Mouse (Mus musculus): Measurements from ENCODE around the gene Ppcs.
A peak's percentile ranks its signal among the peaks of the same experiment; 100 is the strongest.

The Ppcs gene

GRCm38 (mm10) chr4:119422294-119422964, at the start of gene Ppcs, which contains the start of gene Zmynd12:
Gene Ppcs (minus strand): TSS chr4:119422420.
Gene Zmynd12 (plus strand): TSS chr4:119422814.
- peak; percentile 86 to 92 for DNase-seq (ENCODE audit: low spot score in 2 of 2)

- DNase-seq (ENCODE audit: low spot score in 2 of 2) = peak in 1 of 2 experiments; percentile 14
These were observed 45.6 kb upstream of the Ppcs start for GRCm38 (mm10) chr4:119467720-119468380.

GRCm38 (mm10) chr4:119465841-119466240, 43.6 kb upstream of the Ppcs start:
- no peak for DNase-seq (ENCODE audit: low spot score in 2 of 2)

- no peak for DNase-seq (ENCODE audit: low spot score in 2 of 2)
These were observed 41.7 kb upstream of the Ppcs start for GRCm38 (mm10) chr4:119463756-119464419.

DNA sequence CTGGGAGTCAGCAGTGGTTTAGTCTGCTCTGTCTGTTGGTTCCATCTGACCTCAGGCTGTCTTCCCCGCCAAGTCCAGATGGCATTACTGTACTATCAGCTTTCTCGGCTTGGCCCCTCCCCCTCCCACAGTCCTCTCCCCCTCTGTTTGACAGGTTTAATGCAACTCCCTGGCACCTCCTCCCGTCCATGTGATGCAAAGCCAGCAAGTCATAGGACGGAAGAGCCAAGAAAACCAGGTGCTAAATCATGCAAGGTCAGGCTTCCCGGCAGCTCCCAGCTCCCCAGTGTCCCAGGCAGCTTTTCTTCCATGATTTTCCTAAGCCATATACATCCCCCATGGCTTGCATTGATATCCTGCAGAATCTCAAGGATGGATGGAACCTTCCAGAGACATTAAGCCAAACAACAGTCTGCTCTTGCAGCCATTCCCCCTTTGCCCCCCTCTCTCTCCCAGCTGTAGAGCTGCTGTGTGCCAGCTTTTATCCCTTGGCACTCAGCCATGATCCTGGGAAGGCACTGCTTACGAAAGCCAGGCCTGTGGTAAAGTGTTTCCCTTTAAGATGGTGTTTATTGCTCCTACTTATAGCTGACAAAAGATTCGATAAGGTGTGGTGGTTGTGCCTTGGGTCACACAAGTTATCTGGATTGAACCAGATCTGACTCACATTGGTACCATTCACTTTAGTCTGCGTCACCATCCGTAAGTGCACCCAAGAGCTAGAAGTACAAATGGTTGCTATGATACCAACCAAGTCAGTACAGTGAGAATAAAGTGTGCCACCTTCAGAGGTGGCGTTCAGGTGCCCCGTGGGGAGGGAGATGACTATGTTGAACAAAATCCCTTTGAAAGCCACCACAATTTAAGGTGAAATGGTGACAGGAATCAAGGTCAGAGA, 40.9 kb upstream of the Ppcs start:
- DNase-seq (ENCODE audit: low spot score in 2 of 2) = peak in 1 of 2 experiments; percentile 57

GRCm38 (mm10) chr4:119462457-119462856, 40.2 kb upstream of the Ppcs start:
- DNase-seq (ENCODE audit: low spot score in 2 of 2) = no peak

GRCm38 (mm10) chr4:119460728-119461141, 38.5 kb upstream of the Ppcs start:
- DNase-seq (ENCODE audit: low spot score in 2 of 2) = peak in 1 of 2 experiments; percentile 39

GRCm38 (mm10) chr4:119460296-119460695, 38.1 kb upstream of the Ppcs start:
- peak in 1 of 2 experiments; percentile 6 for DNase-seq (ENCODE audit: low spot score in 2 of 2)

- DNase-seq (ENCODE audit: low spot score in 2 of 2) = no peak
These were observed 31.3 kb upstream of the Ppcs start for GRCm38 (mm10) chr4:119453533-119453932.

DNA sequence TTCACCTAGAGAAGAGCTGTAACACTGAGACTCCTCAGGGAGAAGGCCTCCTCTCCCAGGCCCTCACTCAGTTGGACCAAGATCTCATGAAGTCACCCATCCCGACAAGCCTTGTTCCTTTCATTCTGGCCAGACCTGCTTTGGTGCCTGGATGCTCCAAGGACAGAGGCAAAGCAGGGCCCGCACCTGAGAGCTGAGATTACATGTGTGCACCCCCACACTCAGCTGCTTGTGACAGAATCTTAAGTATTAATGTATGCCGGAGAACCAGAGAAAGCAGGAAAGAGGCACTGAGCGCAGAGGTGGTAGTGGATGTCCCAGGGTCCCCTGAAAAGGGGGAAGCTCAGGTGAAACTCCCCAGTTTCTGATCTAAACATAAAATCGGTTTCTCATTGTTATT, 30.9 kb upstream of the Ppcs start:
- no peak for DNase-seq (ENCODE audit: low spot score in 2 of 2)

DNA sequence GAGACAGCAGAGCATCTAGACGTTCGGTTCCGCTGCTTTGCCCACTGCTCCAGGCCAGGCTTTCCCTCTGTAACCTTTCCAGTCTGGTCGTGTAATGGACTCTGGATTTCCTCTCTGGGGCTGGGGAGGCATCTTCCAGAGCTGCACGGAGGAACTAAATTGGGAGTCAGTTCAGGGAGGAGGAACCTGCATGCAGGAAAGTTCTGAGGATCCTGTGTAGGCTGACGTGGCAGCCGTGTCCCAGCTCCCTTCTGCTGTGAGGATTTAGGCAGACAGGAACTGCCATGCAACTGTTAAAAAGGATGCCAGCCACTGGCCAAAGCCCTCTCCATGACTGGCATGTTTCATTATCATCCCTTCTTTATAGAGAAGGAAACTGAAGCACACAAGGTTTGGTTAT, 28.2 kb upstream of the Ppcs start:
- no peak for DNase-seq (ENCODE audit: low spot score in 2 of 2)

DNA sequence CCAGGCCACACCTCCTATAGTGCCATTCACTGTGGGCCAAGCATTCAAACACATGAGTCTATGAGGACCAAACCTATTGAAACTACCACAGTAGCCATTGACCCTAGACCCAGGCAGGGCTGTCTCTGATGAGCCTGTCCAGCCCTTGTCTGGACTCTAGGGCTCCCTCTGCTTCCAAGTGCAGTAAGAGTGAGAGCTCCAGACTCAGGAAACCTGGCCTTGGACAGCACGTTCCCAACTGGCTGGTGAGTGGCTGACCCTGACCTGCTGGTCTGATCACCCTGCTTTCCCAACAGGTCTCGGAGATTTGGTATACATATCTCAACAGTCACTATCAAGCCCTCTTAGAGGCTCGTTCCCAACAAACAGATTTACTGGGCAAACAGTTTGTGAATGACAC, 25.6 kb upstream of the Ppcs start:
- DNase-seq (ENCODE audit: low spot score in 2 of 2) = no peak

- no peak for DNase-seq (ENCODE audit: low spot score in 2 of 2)
These were observed 25.0 kb upstream of the Ppcs start for GRCm38 (mm10) chr4:119447261-119447660.

GRCm38 (mm10) chr4:119442539-119442938, 20.3 kb upstream of the Ppcs start:
- no peak for DNase-seq (ENCODE audit: low spot score in 2 of 2)

DNA sequence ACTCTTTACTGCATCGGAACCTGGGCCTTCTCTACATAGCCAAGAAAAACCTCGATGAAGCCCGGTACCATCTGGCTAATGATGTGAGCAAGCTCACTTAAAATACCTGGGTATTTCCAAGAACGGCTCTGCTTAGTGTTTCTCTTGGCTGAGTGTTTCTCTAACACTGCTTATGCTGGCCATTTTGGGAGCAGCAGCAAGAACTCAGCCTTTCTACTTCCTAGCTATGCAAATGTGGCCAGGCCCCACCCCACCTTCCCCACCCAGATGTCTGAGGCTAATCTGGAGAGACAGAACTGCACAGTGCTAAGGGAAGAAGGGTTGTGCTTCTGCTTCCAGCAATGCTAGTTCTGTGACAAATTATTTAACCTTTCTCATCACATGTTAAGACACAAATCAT, 19.6 kb upstream of the Ppcs start:
- no peak for DNase-seq (ENCODE audit: low spot score in 2 of 2)

- DNase-seq (ENCODE audit: low spot score in 2 of 2) = no peak
These were observed 15.7 kb upstream of the Ppcs start for GRCm38 (mm10) chr4:119437936-119438335.

DNA sequence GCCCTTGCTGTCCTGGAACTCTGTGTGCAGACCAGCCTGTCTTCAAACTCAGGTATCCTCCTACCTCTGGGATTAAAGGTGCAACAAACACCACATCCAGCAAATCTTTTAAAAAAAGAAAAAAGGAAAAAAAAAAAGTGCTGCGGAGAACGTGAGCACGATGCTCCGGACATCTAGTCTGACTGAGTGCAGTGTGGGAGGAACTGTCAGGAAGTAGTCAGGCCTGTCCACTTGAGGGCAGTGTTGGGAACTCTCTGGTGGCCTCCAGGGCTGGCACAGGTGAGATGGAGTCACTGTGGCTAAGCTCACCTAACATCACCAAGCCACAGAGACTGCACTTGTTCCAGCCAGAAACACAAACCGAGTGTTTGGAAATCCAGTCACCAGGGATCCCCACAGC, 8.5 kb upstream of the Ppcs start:
- peak; percentile 17 to 45 for DNase-seq (ENCODE audit: low spot score in 2 of 2)

DNA sequence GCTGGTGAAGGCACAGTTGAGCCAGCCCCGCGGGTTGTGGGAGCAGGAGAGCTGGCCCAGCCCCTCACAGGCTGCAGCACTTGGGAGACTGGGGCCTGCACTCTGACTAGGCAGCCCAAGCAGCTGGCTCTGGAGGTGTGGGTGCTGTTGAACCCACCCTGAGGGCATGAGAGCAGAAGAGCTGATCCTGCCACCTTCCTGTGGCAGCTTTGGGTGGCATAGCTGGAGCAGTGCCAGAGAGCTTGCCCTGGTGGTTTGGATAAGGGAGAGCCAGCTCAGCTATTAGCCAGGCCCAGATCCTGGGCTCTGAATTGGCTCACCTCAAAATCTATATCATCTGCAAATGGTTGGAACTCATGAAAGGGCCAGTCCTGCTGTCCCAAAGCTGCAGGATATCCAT, 5.5 kb upstream of the Ppcs start:
- no peak for DNase-seq (ENCODE audit: low spot score in 2 of 2)

- DNase-seq (ENCODE audit: low spot score in 2 of 2) = no peak
These were observed 3.4 kb upstream of the Ppcs start for GRCm38 (mm10) chr4:119425601-119426000.

- no peak for DNase-seq (ENCODE audit: low spot score in 2 of 2)
These were observed 2.9 kb upstream of the Ppcs start for GRCm38 (mm10) chr4:119425077-119425476.

GRCm38 (mm10) chr4:119421921-119422293, 313 bp downstream of the Ppcs start:
- no peak for DNase-seq (ENCODE audit: low spot score in 2 of 2)

- DNase-seq (ENCODE audit: low spot score in 2 of 2) = no peak
These were observed 1.0 kb downstream of the Ppcs start for GRCm38 (mm10) chr4:119421191-119421590.
